Mouse (Mus musculus): ENCODE data around the gene Zkscan14. TPM values are rescaled to one million over a fixed set of nuclear protein-coding genes. Genes with fewer than 3 reads are reported as not detected.
A peak's percentile ranks its signal among the peaks of the same experiment; 100 is the strongest.
"Not testable (repeated sequence)": the region's sequence is repeated elsewhere in the genome, so short reads cannot be mapped to it uniquely, and the experiment has no call there.

Gene Zkscan14
- total RNA-seq (2015; ENCODE audit: low replicate concordance) (10.6 and 12.3 TPM in 2 replicates), total RNA-seq (2017; ENCODE audit: low replicate concordance) (38.9 and 39.4 TPM in 2 replicates)

DNA sequence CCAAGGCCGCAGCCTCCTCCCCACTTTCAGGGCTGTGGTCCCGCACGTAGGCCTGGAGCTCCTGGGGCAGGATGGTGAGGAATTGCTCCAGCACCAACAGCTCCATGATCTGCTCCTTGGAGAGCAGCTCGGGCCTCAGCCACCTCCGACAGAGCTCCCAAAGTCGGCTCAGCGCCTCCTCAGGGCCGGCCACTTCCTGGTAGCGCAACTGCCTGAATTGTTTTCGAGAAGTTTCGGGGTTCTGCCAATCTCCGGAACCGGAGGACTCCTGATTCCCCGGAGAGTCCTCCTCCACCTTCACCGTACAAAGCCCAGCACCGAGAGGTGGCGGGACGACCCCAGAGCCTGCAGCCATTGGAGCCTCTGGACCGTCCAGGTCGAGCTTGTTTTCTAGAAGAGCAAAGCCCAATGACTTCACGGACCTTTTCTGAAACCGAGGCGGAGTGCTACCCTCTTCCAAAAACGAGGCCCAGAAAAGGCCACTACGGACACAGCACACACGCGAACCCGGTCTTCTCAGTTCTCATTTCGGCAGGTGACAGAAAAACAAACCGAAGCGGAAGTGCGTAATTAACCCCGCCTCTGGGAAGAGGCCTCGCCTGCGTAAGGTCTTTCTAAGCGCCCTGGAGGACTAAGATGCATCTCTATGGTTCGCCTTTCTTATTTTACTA lies at the start of gene Zkscan14:
TSS of gene Zkscan14 (minus strand) at position 548 of the 671 bp plus-strand sequence.
- ATAC-seq (replicated peaks; ENCODE audit: low FRiP score, poor library complexity, severe bottlenecking), result peak; percentile 73

DNA sequence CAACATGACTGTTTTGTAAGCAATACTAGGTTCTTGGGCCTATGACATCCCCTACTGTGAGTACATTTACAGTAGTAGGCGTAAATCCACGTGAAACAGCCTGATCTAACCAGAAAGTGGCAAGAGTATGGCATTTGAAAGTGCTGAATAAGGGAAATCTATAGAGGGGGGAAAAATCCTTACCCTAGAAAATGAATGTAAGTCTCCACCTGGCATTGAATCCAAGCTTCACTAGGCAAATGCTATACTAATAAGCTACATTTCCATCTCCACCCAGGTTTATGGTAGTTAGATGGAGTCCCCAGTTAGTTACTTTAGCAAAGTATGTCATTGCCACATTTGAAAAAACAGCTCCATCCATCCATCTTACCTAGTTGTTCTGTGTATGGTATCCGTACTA lies 47.9 kb upstream of the Zkscan14 start:
- ATAC-seq (replicated peaks; ENCODE audit: low FRiP score, poor library complexity, severe bottlenecking), result no peak

DNA sequence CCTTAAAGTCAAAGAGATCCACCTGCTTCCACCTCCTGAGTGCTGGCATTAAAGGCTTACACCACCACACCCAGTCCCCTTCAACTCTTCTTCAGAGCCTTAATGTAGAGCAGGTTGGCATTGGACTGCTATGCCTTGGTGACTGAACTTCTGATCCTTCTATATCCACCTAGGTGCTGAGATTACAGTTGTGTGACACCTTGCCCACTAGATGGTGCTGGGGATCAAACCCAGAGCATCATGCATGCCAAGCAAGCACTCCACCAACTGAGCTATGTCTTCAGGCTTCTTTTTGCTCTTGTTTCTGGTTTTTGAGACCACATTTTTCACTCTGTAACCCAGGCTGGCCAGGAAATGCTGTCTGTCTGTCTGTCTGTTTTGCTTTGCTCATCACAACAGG lies 33.0 kb upstream of the Zkscan14 start:
- no peak for ATAC-seq (replicated peaks; ENCODE audit: low FRiP score, poor library complexity, severe bottlenecking)

DNA sequence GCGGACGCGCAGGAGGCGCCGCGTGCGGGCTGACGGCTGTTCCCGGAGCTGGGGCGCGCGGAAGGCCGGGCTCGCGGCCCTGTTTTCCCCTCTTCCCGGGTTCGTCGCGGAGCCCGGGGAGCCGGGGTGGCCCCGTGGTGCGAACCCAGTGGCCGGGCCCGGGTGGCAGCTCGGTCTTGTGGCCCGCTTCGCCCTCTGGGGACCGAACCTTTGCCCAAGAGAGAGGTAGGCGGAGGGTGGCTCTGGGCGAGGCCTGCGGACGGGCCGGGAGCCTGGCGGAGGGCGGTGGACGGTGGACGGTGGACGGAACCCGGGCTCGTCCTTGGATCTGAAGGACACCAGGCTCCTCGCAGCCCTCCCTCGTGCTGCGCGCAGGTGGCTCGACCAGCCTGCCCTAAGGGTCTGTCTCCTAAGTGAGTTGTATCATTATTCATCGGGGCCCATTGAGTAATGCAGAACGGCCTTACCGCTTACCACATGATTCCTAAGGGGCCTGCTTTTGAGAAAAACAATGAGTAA lies 30.3 kb upstream of the Zkscan14 start:
- peak; percentile 54 for ATAC-seq (replicated peaks; ENCODE audit: low FRiP score, poor library complexity, severe bottlenecking)

DNA sequence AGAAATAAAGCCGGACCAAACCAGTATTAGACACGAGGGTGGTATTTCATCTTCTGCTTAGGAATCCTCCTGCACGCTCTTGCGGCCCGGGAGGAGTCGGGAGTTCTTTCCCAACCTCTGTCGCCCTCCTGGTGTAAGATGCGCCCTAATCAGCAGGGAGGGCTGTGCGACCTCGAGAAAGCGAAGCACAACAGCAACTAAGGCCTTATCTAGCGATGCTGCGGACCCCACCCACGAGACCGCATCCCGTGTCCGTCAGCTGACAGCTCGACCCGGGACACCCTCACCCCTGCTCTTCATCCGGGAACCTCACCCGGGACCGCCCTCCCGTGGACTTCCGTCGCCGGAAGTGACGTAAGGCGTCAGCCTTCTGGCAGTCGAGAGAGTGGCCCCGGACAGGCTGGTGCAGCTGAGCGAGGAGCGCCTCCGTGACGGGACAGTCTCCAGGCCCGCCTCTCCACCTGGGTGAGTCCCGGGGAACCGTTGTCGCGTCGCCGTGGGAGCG lies 29.8 kb upstream of the Zkscan14 start, which contains the start of gene Zfp655:
TSS of gene Zfp655 (plus strand) at position 349 of the 505 bp plus-strand sequence.
- ATAC-seq (replicated peaks; ENCODE audit: low FRiP score, poor library complexity, severe bottlenecking), result peak; percentile 97

DNA sequence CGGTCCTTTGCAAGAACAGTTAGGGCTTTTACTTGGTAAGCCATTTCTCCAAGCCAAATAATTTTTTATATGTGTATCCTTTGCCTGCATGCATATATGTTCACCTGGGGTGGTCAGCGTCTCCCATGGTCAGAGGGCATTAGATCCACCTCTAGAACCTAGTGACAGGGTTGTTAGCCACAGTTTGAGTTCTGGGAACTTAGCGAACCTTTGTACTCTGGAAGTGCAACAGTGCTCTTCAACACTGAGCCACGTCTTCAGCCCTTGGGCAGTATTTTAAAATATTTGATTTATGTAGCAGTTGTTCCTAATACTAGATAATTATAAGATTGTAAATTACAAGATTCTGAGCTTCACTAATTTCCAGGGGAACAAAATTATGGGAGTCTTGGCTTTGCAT lies 29.0 kb upstream of the Zkscan14 start:
- ATAC-seq (replicated peaks; ENCODE audit: low FRiP score, poor library complexity, severe bottlenecking), result no peak

DNA sequence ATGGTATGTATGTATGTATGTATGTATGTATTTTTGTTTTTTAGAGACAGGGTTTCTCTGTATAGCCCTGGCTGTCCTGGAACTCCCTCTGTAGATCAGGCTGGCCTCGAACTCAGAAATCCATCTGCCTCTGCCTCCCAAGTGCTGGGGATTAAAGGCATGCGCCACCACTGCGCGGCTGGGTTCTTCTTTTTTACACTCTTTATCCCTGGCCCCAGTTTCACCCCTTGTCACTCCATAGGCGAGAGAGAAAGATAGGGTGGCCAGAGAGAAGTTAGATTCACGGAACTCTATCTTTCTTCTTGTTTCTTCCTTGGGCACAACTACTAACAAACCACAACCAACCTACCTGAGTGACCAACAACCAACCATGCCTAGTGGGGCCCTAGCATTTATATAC lies 27.6 kb upstream of the Zkscan14 start:
- ATAC-seq (replicated peaks; ENCODE audit: low FRiP score, poor library complexity, severe bottlenecking), result not testable (repeated sequence)

DNA sequence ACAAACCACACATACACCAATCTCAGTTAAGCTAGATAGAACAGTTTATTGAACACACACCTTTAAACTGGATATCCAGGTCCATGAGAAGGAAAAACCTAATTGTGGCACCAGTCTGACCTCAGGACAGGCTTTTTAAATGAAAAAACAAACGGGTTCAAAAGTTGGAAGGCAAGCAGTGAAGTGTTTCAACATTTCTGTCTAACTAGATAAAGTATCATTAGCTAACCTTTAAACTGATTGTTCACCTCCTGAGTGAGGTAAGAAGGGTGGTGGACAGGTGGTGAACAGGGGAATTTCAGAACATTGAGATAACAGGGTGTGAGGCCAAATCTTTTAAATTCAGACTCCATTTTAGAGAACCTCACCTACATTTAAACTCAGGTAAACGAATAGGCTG lies 24.8 kb upstream of the Zkscan14 start:
- ATAC-seq (replicated peaks; ENCODE audit: low FRiP score, poor library complexity, severe bottlenecking), result no peak

DNA sequence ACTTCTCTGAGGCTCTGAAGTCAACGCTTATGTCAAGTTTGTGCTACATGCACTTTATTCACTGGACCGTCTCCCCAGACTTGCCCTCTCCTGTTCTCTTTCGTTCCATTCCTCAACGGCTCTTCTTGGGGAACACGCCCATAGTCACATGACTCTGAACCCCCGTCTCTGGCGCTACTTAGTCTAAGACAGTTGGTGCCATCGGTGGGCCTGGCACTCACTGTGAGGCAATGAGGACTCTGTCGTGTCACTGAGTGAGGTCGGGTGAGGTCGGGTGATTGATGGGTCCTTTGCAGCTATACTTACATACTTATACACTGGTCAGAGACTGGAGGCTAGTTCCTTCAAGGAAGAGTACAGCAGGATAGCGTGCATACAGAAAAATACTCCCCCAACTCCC lies 21.7 kb upstream of the Zkscan14 start:
- ATAC-seq (replicated peaks; ENCODE audit: low FRiP score, poor library complexity, severe bottlenecking), result no peak

DNA sequence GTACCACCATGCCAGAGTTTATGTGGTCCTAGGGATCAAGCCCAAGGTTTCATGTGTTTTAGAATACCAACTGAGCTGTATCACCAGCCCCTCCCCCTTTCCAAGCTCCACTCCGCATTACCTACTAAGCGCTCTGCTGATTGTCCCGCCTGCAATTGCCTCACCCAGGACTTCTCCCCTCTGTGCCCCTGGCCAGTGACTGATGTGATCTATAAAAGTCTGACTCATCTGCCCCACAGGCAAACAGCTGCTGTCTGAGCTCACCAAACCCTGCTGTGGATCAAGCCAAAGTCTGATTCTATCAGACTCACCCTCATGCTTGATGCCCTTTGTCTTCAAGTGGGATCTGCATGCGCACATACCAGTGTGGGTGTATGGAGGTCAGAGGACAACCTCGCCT lies 21.2 kb upstream of the Zkscan14 start:
- no peak for ATAC-seq (replicated peaks; ENCODE audit: low FRiP score, poor library complexity, severe bottlenecking)

DNA sequence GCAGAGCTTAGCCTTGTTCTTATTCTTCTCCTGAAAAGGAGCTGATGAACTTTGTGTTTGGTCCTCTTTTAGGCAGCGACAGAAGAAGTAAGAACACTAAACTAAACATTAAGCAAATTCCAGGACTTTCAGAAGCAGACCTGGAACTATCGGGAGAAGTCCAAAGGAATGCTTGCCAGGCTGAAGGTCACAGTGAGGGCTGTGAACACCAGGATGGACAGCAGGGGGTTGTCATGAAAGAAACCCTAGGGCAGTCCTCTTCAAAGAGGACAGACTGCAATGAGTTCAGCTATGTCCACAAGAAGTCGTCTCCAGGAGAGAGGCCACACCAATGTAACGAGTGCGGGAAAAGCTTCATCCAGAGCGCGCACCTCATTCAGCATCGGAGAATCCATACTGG lies 18.3 kb upstream of the Zkscan14 start:
- no peak for ATAC-seq (replicated peaks; ENCODE audit: low FRiP score, poor library complexity, severe bottlenecking)

DNA sequence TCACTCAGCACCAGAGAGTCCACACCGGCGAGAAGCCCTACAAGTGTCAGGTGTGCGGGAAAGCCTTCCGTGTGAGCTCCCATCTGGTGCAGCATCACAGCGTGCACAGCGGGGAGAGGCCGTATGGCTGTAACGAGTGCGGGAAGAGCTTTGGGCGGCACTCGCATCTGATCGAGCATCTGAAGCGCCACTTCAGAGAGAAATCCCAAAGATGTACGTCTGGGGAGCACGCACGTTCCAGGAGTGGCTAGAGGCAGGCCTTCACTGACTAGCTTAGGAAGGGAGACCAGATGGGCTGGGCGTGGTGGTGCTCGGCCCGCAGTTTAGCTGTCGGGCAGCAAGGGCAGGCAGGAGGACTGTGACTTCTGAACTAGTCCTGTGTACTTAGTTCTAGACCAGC lies 17.0 kb upstream of the Zkscan14 start:
- no peak for ATAC-seq (replicated peaks; ENCODE audit: low FRiP score, poor library complexity, severe bottlenecking)

DNA sequence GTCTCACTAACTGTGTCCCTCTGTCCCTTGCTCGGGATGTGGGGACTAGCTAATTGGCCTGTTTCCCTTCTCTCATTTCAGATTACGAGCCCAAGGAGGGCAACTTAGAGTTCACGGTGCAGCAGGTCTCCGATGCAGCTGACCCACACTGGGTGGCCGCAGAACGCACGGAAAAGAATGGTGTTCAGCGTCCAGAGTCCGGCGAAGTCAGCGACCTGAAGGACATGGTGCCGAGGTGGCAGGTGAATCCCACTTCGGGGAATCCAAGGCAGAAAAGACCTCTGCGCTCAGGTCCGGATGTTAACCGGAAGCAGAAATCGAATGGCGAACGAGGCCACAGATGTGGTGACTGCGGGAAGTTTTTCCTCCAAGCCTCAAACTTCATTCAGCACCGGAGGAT lies 16.5 kb upstream of the Zkscan14 start:
- ATAC-seq (replicated peaks; ENCODE audit: low FRiP score, poor library complexity, severe bottlenecking), result no peak

DNA sequence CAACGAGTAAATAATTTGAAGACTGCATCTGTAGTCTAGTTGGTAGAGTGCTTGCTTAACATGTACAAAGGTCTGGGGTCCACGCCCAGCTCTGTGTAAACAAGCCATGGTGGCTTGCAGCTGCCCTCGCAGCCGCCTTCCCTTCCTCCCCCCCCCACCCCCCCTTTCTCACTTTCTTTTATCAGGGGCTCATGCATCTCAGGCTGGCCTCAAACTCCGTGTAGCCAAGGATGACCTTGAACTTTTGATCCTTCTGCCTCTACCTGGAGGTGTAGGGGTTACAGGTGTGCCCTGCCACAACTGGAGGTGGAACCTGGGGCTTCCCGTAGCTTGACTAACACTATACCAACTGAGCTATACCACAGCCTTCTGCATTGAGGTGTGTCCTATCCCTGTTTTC lies 16.1 kb upstream of the Zkscan14 start:
- ATAC-seq (replicated peaks; ENCODE audit: low FRiP score, poor library complexity, severe bottlenecking), result no peak

DNA sequence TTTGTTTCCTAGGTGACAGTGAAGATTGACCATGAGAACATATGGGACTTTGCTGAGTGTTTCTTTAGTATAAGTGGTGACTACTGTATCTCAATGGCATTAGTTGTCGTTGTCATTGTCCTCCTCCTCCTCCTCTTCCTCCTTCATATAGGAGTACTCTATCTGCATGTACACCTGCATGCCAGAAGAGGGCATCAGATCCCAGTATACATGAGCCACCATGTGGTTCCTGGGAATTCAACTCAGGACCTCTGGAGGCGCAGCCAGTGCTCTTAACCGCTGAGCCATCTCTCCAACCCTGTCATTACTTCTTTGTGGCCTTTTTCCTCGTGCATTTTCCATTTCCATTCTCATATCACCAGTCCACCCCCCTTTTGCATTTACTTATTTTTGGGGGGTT lies 13.0 kb upstream of the Zkscan14 start:
- ATAC-seq (replicated peaks; ENCODE audit: low FRiP score, poor library complexity, severe bottlenecking), result no peak

DNA sequence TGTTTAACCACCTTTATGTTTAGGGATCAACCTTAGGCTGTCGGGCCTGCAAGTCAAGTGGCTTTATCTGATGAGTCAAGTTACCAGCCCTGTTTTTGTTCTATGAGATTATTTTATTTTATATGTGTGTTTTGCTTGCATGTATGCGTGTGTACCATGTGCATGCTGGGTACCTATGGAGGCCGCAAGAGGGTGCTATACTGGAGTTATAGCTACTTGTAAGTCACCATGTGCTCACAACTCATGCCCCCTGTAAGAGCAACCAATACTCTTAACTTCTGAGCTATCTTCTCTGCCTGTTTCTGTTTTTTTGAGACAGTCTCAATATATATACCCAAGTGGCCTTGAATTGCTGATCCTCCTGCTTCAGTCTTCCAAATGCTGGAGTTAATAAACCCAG lies 11.8 kb upstream of the Zkscan14 start:
- ATAC-seq (replicated peaks; ENCODE audit: low FRiP score, poor library complexity, severe bottlenecking), result no peak

DNA sequence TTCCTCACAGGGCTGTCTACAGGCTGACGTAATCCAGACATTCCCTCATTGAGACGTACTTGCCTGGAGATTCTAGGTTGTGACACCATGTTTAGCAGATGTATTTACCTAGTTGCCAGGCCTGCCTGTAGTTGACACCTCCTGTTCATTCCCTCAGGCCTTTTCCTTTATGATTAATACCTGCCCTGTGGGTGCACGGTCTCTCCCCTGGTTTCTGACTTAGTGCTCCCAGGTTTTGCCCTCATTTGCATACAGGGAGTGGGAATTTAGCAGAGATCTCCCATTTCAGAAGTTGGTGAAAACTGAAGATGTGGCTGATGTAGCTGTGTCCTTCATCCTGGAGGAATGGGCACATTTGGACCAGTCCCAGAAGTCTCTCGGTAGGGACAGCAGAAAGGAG lies 10.5 kb upstream of the Zkscan14 start:
- ATAC-seq (replicated peaks; ENCODE audit: low FRiP score, poor library complexity, severe bottlenecking), result no peak

DNA sequence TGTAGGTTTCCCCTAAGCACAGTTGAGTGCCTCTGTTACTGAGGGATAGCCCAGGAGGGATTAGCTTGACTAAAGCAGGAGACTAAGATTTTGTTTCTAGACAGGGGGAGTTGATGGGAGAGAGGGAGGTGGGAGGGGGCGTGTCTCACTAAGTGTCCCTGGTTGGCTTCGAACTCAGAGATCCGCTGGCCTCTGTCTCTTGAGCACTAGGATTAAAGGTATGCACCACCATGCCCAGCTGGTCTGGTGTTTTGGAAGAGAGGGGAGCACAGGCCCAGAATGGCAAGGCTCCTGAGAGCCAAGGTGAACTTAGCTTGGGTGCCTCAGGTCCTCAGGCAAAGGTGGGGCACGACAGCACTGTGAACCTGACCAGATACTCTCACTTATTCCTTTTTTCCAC lies 9.7 kb upstream of the Zkscan14 start:
- ATAC-seq (replicated peaks; ENCODE audit: low FRiP score, poor library complexity, severe bottlenecking), result no peak

DNA sequence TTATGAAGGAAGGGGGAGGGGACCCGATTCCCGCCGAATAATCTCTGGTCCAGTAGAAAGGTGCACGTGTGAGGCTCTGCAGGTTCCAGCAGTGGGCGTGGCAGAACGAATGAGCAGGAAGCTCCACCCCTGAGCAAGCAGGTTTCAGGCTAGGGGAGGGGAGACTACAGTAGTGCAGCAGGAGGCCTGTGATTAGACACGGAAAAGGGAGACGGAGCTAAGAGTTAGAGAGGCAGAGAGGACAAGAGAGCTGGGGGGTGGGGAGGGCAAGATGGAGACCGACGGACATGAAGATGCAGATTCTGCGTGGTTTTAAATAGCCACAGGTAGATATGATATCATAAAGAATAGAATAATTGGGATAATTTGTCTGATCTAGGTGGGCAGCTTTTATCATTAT lies 6.7 kb upstream of the Zkscan14 start:
- ATAC-seq (replicated peaks; ENCODE audit: low FRiP score, poor library complexity, severe bottlenecking), result not testable (repeated sequence)

DNA sequence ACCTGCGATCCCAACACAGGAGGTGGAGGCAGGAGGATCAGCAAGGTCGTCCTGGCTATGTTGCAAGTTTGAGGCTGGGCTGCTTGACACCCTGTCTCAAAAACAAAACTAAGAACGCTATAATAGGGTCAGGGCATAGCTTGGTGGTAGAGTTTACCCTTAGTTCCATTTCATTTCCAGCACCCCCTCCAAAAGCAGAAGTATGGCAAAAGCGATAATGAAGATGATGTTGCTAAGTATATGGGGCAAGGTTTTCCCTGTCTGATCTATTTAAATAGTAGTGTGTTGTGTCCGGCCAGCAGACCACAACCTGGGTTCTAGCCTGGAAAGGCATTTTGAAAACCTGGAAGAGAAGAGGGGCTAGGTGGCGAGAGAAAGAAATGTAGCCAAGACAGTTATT lies 6.3 kb upstream of the Zkscan14 start:
- no peak for ATAC-seq (replicated peaks; ENCODE audit: low FRiP score, poor library complexity, severe bottlenecking)

DNA sequence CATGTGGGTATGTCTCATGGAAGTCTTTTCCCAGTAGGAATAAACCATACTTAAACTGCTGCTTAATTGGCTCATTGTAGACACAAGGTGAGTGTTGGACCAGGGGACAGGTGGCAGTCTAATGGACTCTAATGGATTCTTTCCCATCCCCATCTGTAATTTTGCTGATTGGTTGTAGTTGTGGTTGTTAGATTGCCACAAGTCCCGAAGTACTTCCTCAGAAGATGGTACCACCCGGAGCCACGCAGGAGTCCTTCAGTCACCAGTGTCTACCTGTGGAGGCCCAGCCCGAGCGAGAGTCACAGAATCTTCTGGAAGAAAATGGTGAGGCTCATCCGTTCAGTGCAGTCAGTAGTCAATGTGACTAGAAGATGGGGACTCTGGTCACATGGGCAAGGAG lies 5.7 kb upstream of the Zkscan14 start:
- ATAC-seq (replicated peaks; ENCODE audit: low FRiP score, poor library complexity, severe bottlenecking), result no peak

DNA sequence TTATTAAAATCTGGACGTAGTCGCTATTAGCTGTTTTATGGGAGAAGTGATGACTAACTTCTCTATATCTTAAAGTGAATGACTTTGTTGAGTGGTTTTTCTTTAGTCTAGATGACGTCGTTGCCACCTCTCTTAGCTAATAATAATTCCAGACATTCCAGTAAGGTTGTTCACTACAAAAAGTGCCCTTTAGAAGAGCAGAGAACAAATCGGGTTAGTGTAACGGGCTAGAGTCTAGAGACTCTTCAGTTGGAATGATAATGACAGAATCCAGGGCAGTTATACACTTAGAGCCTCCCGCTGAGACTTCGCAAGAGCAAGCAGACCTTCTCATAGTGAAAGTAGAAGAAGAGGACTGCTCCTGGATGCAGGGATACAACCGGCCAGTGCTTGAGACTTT lies 3.4 kb upstream of the Zkscan14 start:
- no peak for ATAC-seq (replicated peaks; ENCODE audit: low FRiP score, poor library complexity, severe bottlenecking)

All from erythroblast, adult 5-6 weeks (primary cell).